In the genomic region with DNA sequence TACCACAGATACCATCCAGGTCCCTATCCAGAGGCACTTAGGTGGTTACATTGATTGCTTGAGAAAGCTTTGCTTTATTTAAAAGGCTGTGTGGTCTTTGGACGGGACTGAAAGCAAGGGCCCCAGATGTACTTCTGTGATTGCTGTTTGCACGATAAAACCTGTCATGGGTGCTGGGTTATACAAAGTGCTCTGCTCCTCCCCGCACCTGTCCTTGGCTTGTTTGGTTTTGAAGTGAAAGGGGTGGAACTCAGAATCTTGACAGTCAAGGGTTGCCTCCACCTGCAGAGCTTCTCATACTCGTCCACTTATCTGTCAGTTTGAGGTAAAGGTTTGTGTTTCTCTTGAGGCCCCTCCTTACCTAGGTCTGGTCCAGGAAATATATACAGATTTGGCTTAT, we compare ENCODE assay signal across 24 mouse cellular contexts. TPM values are rescaled to one million over a fixed set of nuclear protein-coding genes. Genes with fewer than 3 reads are reported as not detected.
"Had no signal": no experiment of that assay in that cellular context is flagged by ENCODE, and none has a peak within 500 bp of the region (broad histone marks: within the 10 kb centered on the region; RNA-seq: fewer than 3 reads in every experiment).

No protein-coding gene starts in this region.

- H3K4me3 ChIP-seq: heart, embryonic 10.5 days; heart, embryonic 13.5 days; heart, embryonic 15.5 days; hindbrain, embryonic 13.5 days; hindbrain, embryonic 15.5 days; left cerebral cortex, adult 2 months; limb, embryonic 10.5 days; limb, embryonic 12.5 days; liver, embryonic 13.5 days; liver, embryonic 15.5 days had no signal

- H3K4me2 ChIP-seq: heart, embryonic 13.5 days; heart, embryonic 15.5 days; hindbrain, embryonic 13.5 days; limb, embryonic 12.5 days; liver, embryonic 11.5 days; liver, embryonic 13.5 days; liver, embryonic 15.5 days had no signal

- H3K4me1 ChIP-seq: hindbrain, embryonic 13.5 days; hindbrain, embryonic 15.5 days; limb, embryonic 12.5 days; liver, embryonic 15.5 days had no signal

- DNase-seq: gastrocnemius, postnatal 25 days; heart, adult 18-20 months; heart, postnatal 14 days; heart, postnatal 36 days; kidney, adult 18-20 months; kidney, adult 8-10 months; kidney, postnatal 10 days; kidney, postnatal 25 days; kidney, postnatal 4 days; liver; liver, embryonic 13.5 days had no signal

- H3K36me3 ChIP-seq: heart, embryonic 10.5 days; heart, embryonic 13.5 days; heart, embryonic 15.5 days; hindbrain, embryonic 13.5 days; hindbrain, embryonic 15.5 days; limb, embryonic 10.5 days; limb, embryonic 12.5 days; liver, embryonic 13.5 days; liver, embryonic 15.5 days had no signal

- ATAC-seq: hindbrain, postnatal 0 days had no signal

- H3K9me3 ChIP-seq: heart, embryonic 10.5 days; heart, embryonic 13.5 days; heart, embryonic 15.5 days; hindbrain, embryonic 13.5 days; hindbrain, embryonic 15.5 days; limb, embryonic 10.5 days; limb, embryonic 12.5 days; liver, embryonic 13.5 days; liver, embryonic 15.5 days had no signal

- H3K9ac ChIP-seq: heart, embryonic 13.5 days; heart, embryonic 15.5 days; hindbrain, embryonic 13.5 days; hindbrain, embryonic 15.5 days; limb, embryonic 12.5 days; liver, embryonic 13.5 days; liver, embryonic 15.5 days had no signal

- H3K27me3 ChIP-seq: hindbrain, embryonic 15.5 days had no signal

- H3K27ac ChIP-seq: heart, embryonic 10.5 days; heart, embryonic 13.5 days; heart, embryonic 15.5 days; hindbrain, embryonic 13.5 days; hindbrain, embryonic 15.5 days; hindbrain, postnatal 0 days; layer of hippocampus, adult 2 months; left cerebral cortex, adult 2 months; limb, embryonic 10.5 days; limb, embryonic 12.5 days; liver, embryonic 13.5 days; liver, embryonic 15.5 days had no signal

RNA-seq across cellular contexts. Expression of a gene that starts 1.5 kb away (rescaled TPM):
- total RNA-seq: hematopoietic stem cell, adult 5-6 weeks had no signal
